Mouse (Mus musculus) v-Abl transformed pro-B cells (cell line): ENCODE measurements around the gene 1700092M07Rik.

Source experiments
- in situ Hi-C, 2 experiments: fragments of 400-800 bp; cut with MboI; formaldehyde crosslinking; loops; one replicate each; pipeline ENCODE4 v1.15.1; 2025; ENCODE audit not compliant: unreplicated experiment in 2 of 2

1700092M07Rik gene

DNA sequence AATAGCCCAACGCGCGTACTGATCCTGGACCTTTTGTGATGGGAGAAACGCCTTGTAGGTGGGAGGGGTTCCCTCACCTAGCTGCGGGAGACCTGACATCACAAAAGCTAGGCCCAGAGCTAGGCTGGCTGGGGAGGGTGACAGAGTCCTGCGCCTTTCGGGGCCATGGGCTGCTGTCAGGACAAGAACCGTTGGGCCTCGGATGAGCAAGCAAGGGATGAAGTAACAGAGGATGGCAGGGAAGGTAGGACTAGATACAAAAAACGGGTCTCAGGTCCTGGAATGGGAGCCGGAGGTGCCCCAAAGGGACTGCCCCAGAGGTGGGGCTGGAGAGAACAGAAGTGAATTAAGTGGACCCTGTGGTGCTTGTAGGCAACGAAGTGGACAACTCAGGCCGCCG, at the start of gene 1700092M07Rik:
Gene 1700092M07Rik, plus strand, starts transcription at position 116 of the 400 bp plus-strand sequence.
- in situ Hi-C loops = loop anchor here in 1 of 2 experiments (5.0 to 25.0 kb wide), 2 partner anchors 77 to 197 kb away; partner anchors contain the start of genes Eml3, Mta2, Rom1 and Ttc9c

DNA sequence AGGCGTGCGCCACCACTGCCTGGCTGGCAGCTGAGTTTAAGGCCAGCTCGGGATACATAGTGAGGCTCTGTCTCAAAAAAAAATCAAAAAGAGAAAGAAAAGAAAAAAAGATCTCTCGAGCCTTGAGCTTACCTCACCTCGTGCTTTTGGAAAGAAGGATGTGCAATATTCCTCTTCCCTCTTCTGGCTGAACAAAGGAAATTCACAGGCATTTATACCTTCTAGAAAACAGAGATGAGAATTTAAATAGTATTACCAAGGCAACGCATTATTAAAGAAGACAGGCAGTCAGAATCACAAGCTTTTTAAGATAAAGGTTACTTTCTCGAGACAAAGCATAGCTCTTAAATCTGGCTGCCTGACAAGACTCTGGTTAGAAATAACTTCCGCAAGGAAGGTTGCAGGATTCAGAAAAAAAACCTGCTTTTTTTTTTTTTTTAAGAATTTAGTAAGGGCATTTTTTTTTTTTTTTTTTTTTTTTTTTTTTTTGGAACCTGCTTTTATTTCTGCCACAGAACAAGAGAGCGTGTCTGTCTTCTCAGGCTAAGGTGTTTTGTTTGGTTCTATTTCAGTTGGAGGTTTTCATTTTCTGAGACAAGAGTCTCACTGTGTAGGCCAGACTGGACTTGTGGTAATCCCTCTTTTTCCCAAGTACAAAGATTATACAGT, 48.5 kb upstream of the 1700092M07Rik start:
- in situ Hi-C loops = loop anchor here (25.0 kb wide), 3 partner anchors 955 to 1170 kb away; partner anchors contain the start of gene Scgb2a2 (in 1 of the 2)

- in situ Hi-C loops = loop anchor here (25.0 kb wide), 3 partner anchors 955 to 1170 kb away; partner anchors contain the start of gene Scgb2a2 (in 1 of the 2)
These were observed 47.8 kb upstream of the 1700092M07Rik start for GRCm38 (mm10) chr19:8692740-8693139.

GRCm38 (mm10) chr19:8695330-8695729, 45.2 kb upstream of the 1700092M07Rik start:
- in situ Hi-C loops = loop anchor here (25.0 kb wide), 3 partner anchors 958 to 1167 kb away; partner anchors contain the start of gene Scgb2a2 (in 1 of the 2)

DNA sequence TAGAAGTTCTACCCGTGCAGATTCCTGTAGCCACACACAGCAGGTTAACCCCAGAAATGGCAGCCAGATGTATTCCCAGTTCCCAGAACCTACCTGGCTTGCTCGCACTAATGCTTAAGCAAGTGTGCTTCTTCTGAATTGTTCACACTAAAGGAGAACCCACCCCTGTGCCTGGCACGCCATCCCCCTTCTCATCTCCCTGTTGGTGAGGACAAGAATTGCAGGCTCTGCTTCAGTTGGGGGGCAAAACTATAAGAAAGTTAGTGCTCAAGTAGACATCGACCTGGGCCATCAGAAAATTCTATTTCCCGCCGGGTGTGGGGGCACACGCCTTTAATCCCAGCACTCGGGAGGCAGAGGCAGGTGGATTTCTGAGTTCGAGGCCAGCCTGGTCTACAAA, 40.9 kb upstream of the 1700092M07Rik start:
- in situ Hi-C loops = loop anchor here (25.0 kb wide), 4 partner anchors 962 to 1513 kb away; partner anchors contain the start of genes Fen1 (in 1 of the 2), Scgb2a2 (in 1 of the 2) and Tmem258 (in 1 of the 2)

DNA sequence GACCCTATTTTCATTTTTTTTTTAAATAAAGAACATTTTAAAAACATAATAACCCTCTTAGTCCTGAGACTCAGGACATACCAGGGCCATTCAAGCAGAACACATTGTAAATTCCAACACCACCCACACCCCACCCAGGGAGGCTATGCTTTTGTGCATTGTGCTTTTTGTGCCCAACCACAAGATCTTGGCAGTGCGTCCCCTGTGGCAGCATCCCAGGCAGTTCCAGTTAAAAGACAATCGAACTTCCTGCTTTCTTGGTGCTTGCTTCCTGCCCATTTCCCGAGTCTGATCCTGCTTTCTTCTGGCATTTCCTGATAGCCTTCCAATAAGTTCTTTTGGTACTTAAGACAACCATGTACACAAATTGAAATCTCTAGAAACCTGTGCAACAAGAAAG, 38.1 kb upstream of the 1700092M07Rik start:
- in situ Hi-C loops = loop anchor here in 1 of 2 experiments (25.0 kb wide), 1 partner anchor 1510 kb away; the partner anchor contains the start of genes Fen1 and Tmem258

GRCm38 (mm10) chr19:8703571-8703970, 36.9 kb upstream of the 1700092M07Rik start:
- in situ Hi-C loops = loop anchor here in 1 of 2 experiments (25.0 kb wide), 1 partner anchor 1509 kb away; the partner anchor contains the start of genes Fen1 and Tmem258

- in situ Hi-C loops = loop anchor here in 1 of 2 experiments (25.0 kb wide), 1 partner anchor 1507 kb away; the partner anchor contains the start of genes Fen1 and Tmem258
These were observed 35.4 kb upstream of the 1700092M07Rik start for GRCm38 (mm10) chr19:8705026-8705708.

DNA sequence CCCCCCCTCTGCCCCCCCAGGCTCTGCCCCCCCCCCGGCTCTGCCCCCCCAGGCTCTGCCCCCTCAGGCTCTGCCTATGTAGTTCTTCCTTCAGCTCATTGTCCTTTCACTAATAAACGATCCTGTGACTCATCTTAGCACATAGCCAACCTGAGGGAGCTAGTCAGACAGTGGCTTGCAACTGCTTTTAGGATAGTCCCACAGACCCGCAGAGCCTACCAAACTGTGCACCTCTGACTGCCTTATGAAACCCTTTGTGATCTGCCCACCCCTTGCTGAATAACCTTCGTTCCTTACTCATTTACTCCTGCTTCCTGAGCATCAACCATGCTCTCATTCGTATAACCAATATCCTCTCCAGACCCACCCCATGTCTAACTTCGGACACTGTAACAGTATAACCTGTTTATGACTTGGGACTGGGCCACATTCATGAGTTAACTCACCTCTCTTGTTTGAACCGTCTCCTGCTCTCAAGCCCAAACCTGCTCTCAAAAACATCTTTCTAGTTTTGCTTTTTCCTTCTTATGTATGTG, 34.3 kb upstream of the 1700092M07Rik start:
- in situ Hi-C loops = loop anchor here in 1 of 2 experiments (25.0 kb wide), 1 partner anchor 1506 kb away; the partner anchor contains the start of genes Fen1 and Tmem258

DNA sequence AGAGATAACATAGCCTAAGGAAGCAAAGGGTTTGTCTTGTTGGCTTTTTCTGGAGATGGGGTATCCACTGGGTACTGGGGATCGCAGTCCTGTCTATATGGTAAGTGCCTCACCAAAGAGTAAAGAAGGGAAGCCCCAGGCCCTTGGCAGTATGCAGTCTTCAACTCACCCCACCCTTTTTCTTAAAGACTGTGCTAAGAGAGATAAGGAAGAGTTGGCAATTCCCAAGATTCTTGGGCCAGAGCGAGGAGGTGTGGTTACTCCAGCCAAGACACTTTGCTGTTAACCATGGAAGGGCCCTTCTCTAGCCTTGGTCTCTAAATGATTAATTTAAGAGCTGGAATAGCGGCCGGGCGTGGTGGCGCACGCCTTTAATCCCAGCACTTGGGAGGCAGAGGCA, 33.6 kb upstream of the 1700092M07Rik start:
- in situ Hi-C loops = loop anchor here in 1 of 2 experiments (25.0 kb wide), 1 partner anchor 1505 kb away; the partner anchor contains the start of genes Fen1 and Tmem258

DNA sequence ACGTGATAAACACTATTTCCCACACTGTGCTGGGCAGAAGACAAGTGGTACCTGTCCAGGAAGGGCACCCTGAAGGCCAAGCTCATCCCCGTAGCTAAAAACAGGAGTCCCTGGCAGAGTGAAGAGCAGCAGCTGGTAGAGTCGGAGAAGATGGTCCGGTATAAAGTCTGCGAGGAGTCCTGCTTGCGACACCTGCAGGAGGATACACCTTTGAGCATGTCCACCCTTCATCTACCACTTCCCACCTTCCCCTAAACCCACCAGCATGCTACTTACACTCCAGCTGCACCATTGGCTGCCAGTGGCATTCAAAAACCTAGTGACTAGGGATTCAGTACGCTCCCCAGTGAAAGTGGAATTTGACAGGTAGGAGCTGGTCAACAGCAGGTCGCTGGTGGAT, 31.6 kb upstream of the 1700092M07Rik start:
- in situ Hi-C loops = loop anchor here in 1 of 2 experiments (25.0 kb wide), 1 partner anchor 1503 kb away; the partner anchor contains the start of genes Fen1 and Tmem258

DNA sequence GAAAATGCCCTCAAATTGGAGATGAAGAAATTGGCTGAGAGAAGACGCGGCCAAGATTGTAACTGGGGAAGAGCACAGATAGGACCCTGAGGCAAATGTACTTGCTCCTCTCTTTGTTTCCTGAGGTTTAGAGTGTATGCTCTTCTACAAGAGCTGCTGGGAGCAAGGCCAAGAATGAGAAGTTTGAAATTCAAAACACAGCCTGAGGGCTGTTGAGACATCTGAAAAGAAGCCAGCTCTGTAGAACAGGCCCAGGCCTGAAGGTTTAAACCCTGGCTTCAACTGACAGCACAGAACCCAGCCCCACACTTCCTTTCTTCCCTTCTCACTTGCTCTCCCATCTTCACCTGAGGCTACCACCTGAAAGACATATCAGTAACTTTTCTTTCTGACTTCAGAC, 30.5 kb upstream of the 1700092M07Rik start:
- in situ Hi-C loops = loop anchor here (10.0 to 25.0 kb wide), 3 partner anchors 115 to 1502 kb away; partner anchors contain the start of genes AC129217.1 (in 1 of the 2), Fen1 (in 1 of the 2), Hnrnpul2 (in 1 of the 2) and Tmem258 (in 1 of the 2)

GRCm38 (mm10) chr19:8711506-8711905, 29.0 kb upstream of the 1700092M07Rik start:
- in situ Hi-C loops = loop anchor here (10.0 to 25.0 kb wide), 3 partner anchors 113 to 1501 kb away; partner anchors contain the start of genes AC129217.1 (in 1 of the 2), Fen1 (in 1 of the 2), Hnrnpul2 (in 1 of the 2) and Tmem258 (in 1 of the 2)

DNA sequence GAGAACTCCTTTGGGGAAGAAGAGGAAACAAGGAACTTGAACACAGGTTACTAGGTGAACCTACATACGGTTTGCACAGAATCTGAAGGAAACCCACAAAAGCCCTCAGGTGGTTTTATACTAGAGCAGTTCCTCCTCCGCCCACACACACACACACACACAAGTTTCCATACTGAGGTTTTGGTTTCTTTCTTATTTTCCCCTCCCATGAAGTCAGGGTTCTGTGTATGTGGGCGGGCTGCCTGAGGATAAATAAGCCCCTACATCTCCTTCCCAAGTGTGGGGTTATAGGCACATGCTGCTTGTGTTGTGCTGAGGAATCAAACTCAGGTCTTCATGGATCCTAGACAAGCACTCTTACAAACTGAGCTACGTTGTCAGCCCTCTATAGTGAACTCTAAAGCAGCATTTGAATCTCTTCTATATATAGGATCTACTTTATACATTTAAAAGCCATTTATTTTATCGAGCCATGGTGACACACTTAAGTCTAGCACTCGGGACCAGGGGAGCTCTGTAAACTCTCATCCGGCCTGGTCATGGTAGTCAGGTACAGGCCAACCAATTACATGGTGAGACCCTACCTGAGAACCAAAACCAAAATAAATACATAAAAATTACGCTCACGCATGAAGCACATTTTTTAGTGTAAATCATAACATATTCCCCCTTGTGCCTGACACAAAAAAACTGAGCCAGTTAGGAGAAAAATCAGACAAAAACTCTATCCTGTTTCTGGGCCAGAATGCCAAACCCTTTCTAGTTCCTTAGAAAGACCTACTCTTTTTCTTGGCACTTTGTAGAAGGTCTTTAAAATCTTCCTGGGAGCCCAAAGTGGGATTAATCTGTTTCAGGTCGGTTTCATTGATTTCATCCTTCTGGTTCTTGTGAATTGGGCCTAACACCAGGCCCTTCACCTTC, 28.3 kb upstream of the 1700092M07Rik start:
- in situ Hi-C loops = loop anchor here (10.0 to 25.0 kb wide), 3 partner anchors 113 to 1500 kb away; partner anchors contain the start of genes AC129217.1 (in 1 of the 2), Fen1 (in 1 of the 2), Hnrnpul2 (in 1 of the 2) and Tmem258 (in 1 of the 2)

DNA sequence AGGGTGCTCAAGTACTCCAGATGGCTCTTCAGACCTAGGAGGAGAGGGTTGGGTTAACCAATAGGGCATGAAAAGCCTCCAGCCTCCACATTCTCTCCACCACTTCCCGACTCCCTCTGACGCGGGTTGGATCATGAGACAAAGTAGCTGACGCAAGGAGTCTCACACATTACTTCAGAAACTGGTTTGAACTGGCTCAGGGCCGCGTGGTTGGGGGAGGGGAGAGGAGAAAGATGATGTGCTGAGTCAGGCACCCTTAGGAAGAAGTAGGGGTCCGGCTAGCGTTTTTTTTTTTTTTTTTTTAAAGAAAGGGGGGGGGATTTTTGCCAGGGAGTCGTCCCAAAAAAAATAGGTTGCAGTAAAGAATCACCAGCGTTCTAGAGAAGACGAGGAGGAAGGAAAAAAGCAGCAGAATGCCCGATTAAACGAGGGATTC, 27.6 kb upstream of the 1700092M07Rik start:
- in situ Hi-C loops = loop anchor here (10.0 to 25.0 kb wide), 3 partner anchors 112 to 1499 kb away; partner anchors contain the start of genes AC129217.1 (in 1 of the 2), Fen1 (in 1 of the 2), Hnrnpul2 (in 1 of the 2) and Tmem258 (in 1 of the 2)

DNA sequence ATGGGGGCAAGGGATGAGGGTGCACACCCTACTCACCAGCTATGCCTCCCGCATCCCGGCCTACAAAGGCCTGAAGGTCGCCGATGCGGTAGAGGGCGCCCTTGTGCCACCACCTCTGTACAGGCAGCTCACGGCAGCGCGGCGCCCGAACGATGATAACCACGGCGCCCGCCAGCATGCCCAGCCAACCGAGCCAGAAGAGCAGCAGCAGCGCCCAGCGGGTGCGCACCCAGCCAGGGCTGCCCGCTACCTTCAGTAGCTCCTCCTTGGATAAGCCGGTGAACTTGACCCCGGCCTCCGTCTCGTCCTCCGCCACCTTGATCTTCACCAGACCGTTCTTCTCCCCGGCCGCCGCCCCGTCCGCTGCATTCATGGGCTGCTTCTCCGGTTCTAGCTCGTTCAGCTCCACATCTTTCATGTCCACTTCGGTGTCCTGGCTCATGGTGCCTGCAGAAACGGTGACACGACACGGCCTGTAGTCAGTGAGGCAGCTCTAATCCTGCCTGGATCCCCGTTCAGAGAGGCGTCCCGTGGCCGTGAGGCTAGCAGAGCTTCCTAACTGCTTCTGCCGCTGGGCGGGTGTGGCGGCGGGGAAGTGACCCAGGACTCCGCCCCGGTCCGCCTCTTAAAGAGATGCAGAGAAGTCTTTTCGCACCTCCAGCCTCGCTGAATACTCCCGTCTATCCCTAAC, 27.1 kb upstream of the 1700092M07Rik start:
- in situ Hi-C loops = loop anchor here (10.0 to 25.0 kb wide), 3 partner anchors 111 to 1499 kb away; partner anchors contain the start of genes AC129217.1 (in 1 of the 2), Fen1 (in 1 of the 2), Hnrnpul2 (in 1 of the 2) and Tmem258 (in 1 of the 2)

DNA sequence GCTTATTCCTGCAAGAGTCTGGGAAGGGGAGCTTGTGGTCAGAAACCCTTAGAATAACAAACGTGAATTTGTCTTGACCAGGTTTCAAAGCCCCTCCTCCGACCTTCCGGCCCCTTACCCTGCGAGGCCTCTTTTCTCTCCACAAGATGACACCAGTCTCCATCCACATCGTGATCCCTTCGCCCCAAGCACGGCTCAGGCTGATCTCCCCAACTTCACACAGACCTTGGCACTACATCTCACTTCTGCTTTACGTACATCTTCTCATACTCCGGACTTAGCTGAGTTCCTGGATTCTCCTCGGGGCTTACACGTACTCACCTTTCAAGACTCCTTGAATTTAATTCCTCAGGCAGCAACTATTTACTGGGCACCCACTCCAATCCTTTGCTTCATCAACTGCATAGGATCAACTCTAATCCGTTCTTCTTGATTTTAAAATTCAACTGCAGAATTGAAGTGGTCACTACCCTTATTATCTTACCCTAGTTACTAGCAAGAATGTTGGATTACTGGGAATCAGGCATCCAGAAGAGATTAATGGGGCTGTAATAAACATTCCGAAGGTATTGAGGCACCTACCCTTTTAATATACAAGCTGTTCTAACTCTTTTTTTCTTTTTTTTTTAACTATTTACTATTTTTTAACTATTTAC, 26.4 kb upstream of the 1700092M07Rik start:
- in situ Hi-C loops = loop anchor here (10.0 to 25.0 kb wide), 3 partner anchors 111 to 1498 kb away; partner anchors contain the start of genes AC129217.1 (in 1 of the 2), Fen1 (in 1 of the 2), Hnrnpul2 (in 1 of the 2) and Tmem258 (in 1 of the 2)
